Mouse (Mus musculus): ENCODE measurements around the gene Bcr. TPM values are rescaled to one million over a fixed set of nuclear protein-coding genes. Genes with fewer than 3 reads are reported as not detected.

Bcr gene
- polyA plus RNA-seq, 1 experiment from 2014 or later = 10.6 TPM

- Histone ChIP-seq H3K4me1 (no peaks in the 10 kb centered on the region), H3K9ac (no peak overlapping the region), H3K27ac (no peak overlapping the region), H3K36me3 (peaks cover 96% of the 10 kb centered on the region), H3K27me3 (no peaks in the 10 kb centered on the region), H3K9me3 (no peaks in the 10 kb centered on the region), H3K4me2 (no peak overlapping the region), H3K4me3 (no peak overlapping the region)
- 75% methylated on average over 3 of the region's 3 CpGs for WGBS
- ATAC-seq (ENCODE audit: insufficient number of reproducible peaks, insufficient read depth, low FRiP score, low TSS enrichment, low read depth) = no peak
Observed at GRCm38 (mm10) chr10:75137148-75137547, 76.8 kb downstream of the Bcr start.

- Histone ChIP-seq H3K4me3 (no peak overlapping the region), H3K4me1 (no peaks in the 10 kb centered on the region), H3K9me3 (no peaks in the 10 kb centered on the region), H3K27ac (no peak overlapping the region), H3K4me2 (no peak overlapping the region), H3K9ac (no peak overlapping the region), H3K36me3 (peaks cover 91% of the 10 kb centered on the region), H3K27me3 (no peaks in the 10 kb centered on the region)
- ATAC-seq (ENCODE audit: insufficient number of reproducible peaks, insufficient read depth, low FRiP score, low TSS enrichment, low read depth) = no peak
- WGBS = 82% methylated on average over 17 of the region's 17 CpGs
Observed at GRCm38 (mm10) chr10:75145221-75145620, 84.8 kb downstream of the Bcr start.

GRCm38 (mm10) chr10:75146001-75146400 is 85.6 kb downstream of the Bcr start:
- WGBS = 91% methylated on average over 4 of the region's 4 CpGs
- ATAC-seq (ENCODE audit: insufficient number of reproducible peaks, insufficient read depth, low FRiP score, low TSS enrichment, low read depth) = no peak

GRCm38 (mm10) chr10:75146619-75147018 is 86.2 kb downstream of the Bcr start:
- Histone ChIP-seq H3K27ac (no peak overlapping the region), H3K9me3 (no peaks in the 10 kb centered on the region), H3K4me3 (no peak overlapping the region), H3K9ac (no peak overlapping the region), H3K4me2 (no peak overlapping the region), H3K4me1 (no peaks in the 10 kb centered on the region), H3K36me3 (peaks cover 84% of the 10 kb centered on the region), H3K27me3 (no peaks in the 10 kb centered on the region)
- no peak for ATAC-seq (ENCODE audit: insufficient number of reproducible peaks, insufficient read depth, low FRiP score, low TSS enrichment, low read depth)
- WGBS = 86% methylated on average over 10 of the region's 10 CpGs

More at GRCm38 (mm10) chr10:75146001-75146400, 85.6 kb downstream of the Bcr start:
- H3K27ac ChIP-seq = no peak overlapping the region
- H3K36me3 ChIP-seq = peaks cover 87% of the 10 kb centered on the region
- H3K4me3 ChIP-seq = no peak overlapping the region
- no peaks in the 10 kb centered on the region for H3K9me3 ChIP-seq
- H3K4me1 ChIP-seq = no peaks in the 10 kb centered on the region
- no peak overlapping the region for H3K9ac ChIP-seq
- no peaks in the 10 kb centered on the region for H3K27me3 ChIP-seq
- H3K4me2 ChIP-seq = no peak overlapping the region

GRCm38 (mm10) chr10:75148295-75148694 is 87.9 kb downstream of the Bcr start:
- Histone ChIP-seq H3K4me2 (no peak overlapping the region), H3K9ac (no peak overlapping the region), H3K36me3 (peaks cover 81% of the 10 kb centered on the region), H3K27me3 (no peaks in the 10 kb centered on the region), H3K4me1 (no peaks in the 10 kb centered on the region), H3K27ac (no peak overlapping the region), H3K4me3 (no peak overlapping the region), H3K9me3 (no peaks in the 10 kb centered on the region)
- WGBS = 39% methylated on average over 6 of the region's 6 CpGs
- no peak for ATAC-seq (ENCODE audit: insufficient number of reproducible peaks, insufficient read depth, low FRiP score, low TSS enrichment, low read depth)

- ATAC-seq (ENCODE audit: insufficient number of reproducible peaks, insufficient read depth, low FRiP score, low TSS enrichment, low read depth) = no peak
- Histone ChIP-seq H3K27ac (no peak overlapping the region), H3K4me1 (no peaks in the 10 kb centered on the region), H3K27me3 (no peaks in the 10 kb centered on the region), H3K36me3 (peaks cover 80% of the 10 kb centered on the region), H3K9me3 (no peaks in the 10 kb centered on the region), H3K4me2 (no peak overlapping the region), H3K4me3 (no peak overlapping the region), H3K9ac (no peak overlapping the region)
- 83% methylated on average over 5 of the region's 5 CpGs for WGBS
Observed at GRCm38 (mm10) chr10:75150361-75150760, 90.0 kb downstream of the Bcr start.

- Histone ChIP-seq H3K4me1 (no peaks in the 10 kb centered on the region), H3K9me3 (no peaks in the 10 kb centered on the region), H3K27ac (no peak overlapping the region), H3K4me2 (no peak overlapping the region), H3K27me3 (no peaks in the 10 kb centered on the region), H3K9ac (no peak overlapping the region), H3K36me3 (peaks cover 79% of the 10 kb centered on the region), H3K4me3 (no peak overlapping the region)
- no peak for ATAC-seq (ENCODE audit: insufficient number of reproducible peaks, insufficient read depth, low FRiP score, low TSS enrichment, low read depth)
Observed at GRCm38 (mm10) chr10:75151311-75151710, 90.9 kb downstream of the Bcr start.

- H3K4me3 ChIP-seq = no peak overlapping the region
- H3K9me3 ChIP-seq = no peaks in the 10 kb centered on the region
- ATAC-seq (ENCODE audit: insufficient number of reproducible peaks, insufficient read depth, low FRiP score, low TSS enrichment, low read depth) = no peak
- 51% methylated on average over 6 of the region's 6 CpGs for WGBS
- no peak overlapping the region for H3K4me2 ChIP-seq
- H3K9ac ChIP-seq = no peak overlapping the region
- H3K4me1 ChIP-seq = no peaks in the 10 kb centered on the region
- H3K27me3 ChIP-seq = no peaks in the 10 kb centered on the region
- H3K36me3 ChIP-seq = peaks cover 91% of the 10 kb centered on the region
- no peak overlapping the region for H3K27ac ChIP-seq
Observed at GRCm38 (mm10) chr10:75156835-75157234, 96.4 kb downstream of the Bcr start.

GRCm38 (mm10) chr10:75157713-75158112 is 97.3 kb downstream of the Bcr start:
- Histone ChIP-seq H3K4me2 (no peak overlapping the region), H3K9me3 (no peaks in the 10 kb centered on the region), H3K36me3 (peaks cover 89% of the 10 kb centered on the region), H3K9ac (no peak overlapping the region), H3K27me3 (no peaks in the 10 kb centered on the region), H3K4me3 (no peak overlapping the region), H3K27ac (no peak overlapping the region), H3K4me1 (no peaks in the 10 kb centered on the region)
- 92% methylated on average over 8 of the region's 8 CpGs for WGBS
- no peak for ATAC-seq (ENCODE audit: insufficient number of reproducible peaks, insufficient read depth, low FRiP score, low TSS enrichment, low read depth)

GRCm38 (mm10) chr10:75158356-75158755 is 98.0 kb downstream of the Bcr start:
- no peak for ATAC-seq (ENCODE audit: insufficient number of reproducible peaks, insufficient read depth, low FRiP score, low TSS enrichment, low read depth)
- Histone ChIP-seq H3K4me2 (no peak overlapping the region), H3K9me3 (no peaks in the 10 kb centered on the region), H3K36me3 (peaks cover 93% of the 10 kb centered on the region), H3K27me3 (no peaks in the 10 kb centered on the region), H3K27ac (no peak overlapping the region), H3K4me3 (no peak overlapping the region), H3K9ac (no peak overlapping the region), H3K4me1 (no peaks in the 10 kb centered on the region)
- 71% methylated on average over 1 of the region's 1 CpGs for WGBS

- H3K4me1 ChIP-seq = no peaks in the 10 kb centered on the region
- 86% methylated on average over 10 of the region's 10 CpGs for WGBS
- no peak for ATAC-seq (ENCODE audit: insufficient number of reproducible peaks, insufficient read depth, low FRiP score, low TSS enrichment, low read depth)
Observed at GRCm38 (mm10) chr10:75160171-75160900, 99.9 kb downstream of the Bcr start.

GRCm38 (mm10) chr10:75165825-75166481 is 105.6 kb downstream of the Bcr start:
- no peak for ATAC-seq (ENCODE audit: insufficient number of reproducible peaks, insufficient read depth, low FRiP score, low TSS enrichment, low read depth)
- H3K9me3 ChIP-seq = no peaks in the 10 kb centered on the region

More at GRCm38 (mm10) chr10:75160171-75160900, 99.9 kb downstream of the Bcr start:
- no peak overlapping the region for H3K4me2 ChIP-seq
- no peaks in the 10 kb centered on the region for H3K9me3 ChIP-seq
- no peak overlapping the region for H3K27ac ChIP-seq
- no peaks in the 10 kb centered on the region for H3K27me3 ChIP-seq
- H3K4me3 ChIP-seq = no peak overlapping the region
- H3K36me3 ChIP-seq = peaks cover 88% of the 10 kb centered on the region
- no peak overlapping the region for H3K9ac ChIP-seq

More at GRCm38 (mm10) chr10:75165825-75166481, 105.6 kb downstream of the Bcr start:
- Histone ChIP-seq H3K9ac (no peak overlapping the region), H3K27ac (no peak overlapping the region), H3K36me3 (peaks cover 83% of the 10 kb centered on the region), H3K4me3 (no peak overlapping the region), H3K4me2 (no peak overlapping the region), H3K4me1 (no peaks in the 10 kb centered on the region), H3K27me3 (no peaks in the 10 kb centered on the region)
- 62% methylated on average over 10 of the region's 10 CpGs for WGBS
